Mouse (Mus musculus): ENCODE measurements around the gene Dram2.
"Not testable (repeated sequence)": the region's sequence is repeated elsewhere in the genome, so short reads cannot be mapped to it uniquely, and the experiment has no call there.

Gene Dram2

GRCm38 (mm10) chr3:106547171-106547923, at the start of gene Dram2, which contains the start of gene Cept1:
Gene Dram2 (plus strand): TSS chr3:106547798.
Gene Cept1 (minus strand): TSS chr3:106547802.
- DNase-seq: peak; percentile 97

GRCm38 (mm10) chr3:106500510-106500909, 47.1 kb upstream of the Dram2 start:
- DNase-seq: no peak

- no peak for DNase-seq
Measured at GRCm38 (mm10) chr3:106502892-106503291, 44.7 kb upstream of the Dram2 start.

GRCm38 (mm10) chr3:106510669-106511068, 36.9 kb upstream of the Dram2 start:
- no peak for DNase-seq

GRCm38 (mm10) chr3:106515016-106515415, 32.6 kb upstream of the Dram2 start:
- no peak for DNase-seq

GRCm38 (mm10) chr3:106522730-106523129, 24.9 kb upstream of the Dram2 start:
- DNase-seq: no peak

- DNase-seq: no peak
Measured at GRCm38 (mm10) chr3:106526411-106526810, 21.2 kb upstream of the Dram2 start.

- DNase-seq: no peak
Measured at GRCm38 (mm10) chr3:106528032-106528431, 19.6 kb upstream of the Dram2 start.

- no peak for DNase-seq
Measured at GRCm38 (mm10) chr3:106533277-106533676, 14.3 kb upstream of the Dram2 start.

GRCm38 (mm10) chr3:106544721-106545316, 2.8 kb upstream of the Dram2 start:
- DNase-seq: no peak

GRCm38 (mm10) chr3:106547924-106548539, 434 bp downstream of the Dram2 start:
- peak; percentile 68 for DNase-seq

- DNase-seq: no peak
Measured at GRCm38 (mm10) chr3:106548971-106549370, 1.4 kb downstream of the Dram2 start.

GRCm38 (mm10) chr3:106553411-106553810, 5.8 kb downstream of the Dram2 start:
- DNase-seq: no peak

- no peak for DNase-seq
Measured at GRCm38 (mm10) chr3:106555743-106556250, 8.2 kb downstream of the Dram2 start.

GRCm38 (mm10) chr3:106558271-106558670, 10.7 kb downstream of the Dram2 start:
- no peak for DNase-seq

- no peak for DNase-seq
Measured at GRCm38 (mm10) chr3:106565876-106566275, 18.3 kb downstream of the Dram2 start.

- no peak for DNase-seq
Measured at GRCm38 (mm10) chr3:106573191-106573590, 25.6 kb downstream of the Dram2 start.

GRCm38 (mm10) chr3:106579296-106579695, 31.7 kb downstream of the Dram2 start:
- no peak for DNase-seq

GRCm38 (mm10) chr3:106593631-106594030, 46.0 kb downstream of the Dram2 start:
- DNase-seq: not testable (repeated sequence)

- DNase-seq: no peak
Measured at GRCm38 (mm10) chr3:106618103-106618502, 70.5 kb downstream of the Dram2 start.
